Comparison of ENCODE assay signal across 11 mouse cellular contexts in genomic region chr8:122437708-122438331, GRCm38 (mm10). TPM values are rescaled to one million over a fixed set of nuclear protein-coding genes. Genes with fewer than 3 reads are reported as not detected.
A peak's percentile ranks its signal among the peaks of the same experiment; 100 is the strongest.
DNase-seq lines count a peak whose midpoint lies in the region; ATAC-seq lines count a peak whose summit lies in the region.
"Had no signal": no experiment of that assay in that cellular context is flagged by ENCODE, and none has a peak within 500 bp of the region (broad histone marks: within the 10 kb centered on the region; RNA-seq: fewer than 3 reads in every experiment).

No protein-coding gene starts in this region.

- no peak for DNase-seq in heart, embryonic 10.5 days (ENCODE audit: low spot score)
- DNase-seq in heart, postnatal 25 days (ENCODE audit: low spot score): no peak
- peak; percentile 55 for DNase-seq in thymus, postnatal 0 days (ENCODE audit: low spot score)
- no peak for DNase-seq in thymus, adult 18-20 months
- no peak for DNase-seq in layer of hippocampus, adult 18-20 months (ENCODE audit: low spot score in 2 of 2)
- no peak for DNase-seq in adipocyte (ENCODE audit: low spot score)
- DNase-seq in adrenal gland, postnatal 14 days: no peak
- DNase-seq: right cerebral cortex, postnatal 25 days had no signal

- H3K36me3 ChIP-seq in heart, embryonic 10.5 days: peaks cover 65% of the 10 kb centered on the region
- peaks cover 4% of the 10 kb centered on the region for H3K36me3 ChIP-seq in lung, embryonic 16.5 days (ENCODE audit: control insufficient read depth, insufficient read depth, low read length)

- H3K9ac ChIP-seq in lung, embryonic 16.5 days (ENCODE audit: low read length): 0 out of 2 replicates have a peak overlapping the region, but pooled peaks have one; percentile 19

- H3K27ac ChIP-seq in heart, embryonic 10.5 days: peak overlapping the region; percentile 17; the same call in 1 of the 2 replicates
- H3K27ac ChIP-seq in lung, embryonic 16.5 days (ENCODE audit: low read length): peak overlapping the region; percentile 60

- H3K4me2 ChIP-seq in lung, embryonic 16.5 days (ENCODE audit: low read depth, low read length): no peak overlapping the region

- intact Hi-C loops in heart, postnatal 25 days (cut with DNase I): no loop called here

- H3K4me1 ChIP-seq in heart, embryonic 10.5 days: peaks cover 33% of the 10 kb centered on the region
- peaks cover 12% of the 10 kb centered on the region for H3K4me1 ChIP-seq in lung, embryonic 16.5 days (replicated peaks; ENCODE audit: control insufficient read depth, insufficient read depth, low read length)

- peak; percentile 46 for ATAC-seq in lung, embryonic 16.5 days (ENCODE audit: low read depth)

- no peak overlapping the region for H3K4me3 ChIP-seq in heart, embryonic 10.5 days
- H3K4me3 ChIP-seq in lung, embryonic 16.5 days (ENCODE audit: low read length): no peak overlapping the region

- H3K27me3 ChIP-seq in heart, embryonic 10.5 days (ENCODE audit: insufficient read depth, poor library complexity, severe bottlenecking): no peaks in the 10 kb centered on the region
- H3K27me3 ChIP-seq in lung, embryonic 16.5 days (ENCODE audit: control insufficient read depth, insufficient read depth, low read depth, low read length): no peaks in the 10 kb centered on the region

- no peaks in the 10 kb centered on the region for H3K9me3 ChIP-seq in heart, embryonic 10.5 days
- H3K9me3 ChIP-seq in lung, embryonic 16.5 days (ENCODE audit: control insufficient read depth, low read length): 0 out of 2 replicates have a peak, but pooled peaks cover 5% of the 10 kb centered on the region

- 90% methylated on average over 13 of the region's 13 CpGs for WGBS in heart, embryonic 10.5 days
- WGBS in lung, embryonic 16.5 days: 83% methylated on average over 13 of the region's 13 CpGs

RNA-seq across cellular contexts. Expression of gene Cyba, which starts 5.1 kb away (rescaled TPM):
- 185 and 214 TPM in 2 replicates for polyA plus RNA-seq in heart, embryonic 10.5 days (2016; fragmentation: Nextera tagmentation; extraction: Ambion mirVana)
- 10 to 100 TPM; 39.4 to 45.3 TPM for total RNA-seq in heart, postnatal 25 days (2021)
- polyA plus RNA-seq in thymus, postnatal 0 days (2015; fragmentation: Nextera tagmentation; extraction: Ambion mirVana): 540 and 564 TPM in 2 replicates
- 219 and 241 TPM in 2 replicates for polyA plus RNA-seq in lung, embryonic 16.5 days (2015; fragmentation: Nextera tagmentation; extraction: Ambion mirVana)
- total RNA-seq in layer of hippocampus, adult 18-20 months (2021): 10 to 100 TPM; 10.8 to 11.3 TPM
- total RNA-seq in adrenal gland, postnatal 14 days (2021): 25.5 and 47.7 TPM in 2 replicates

RNA-seq across cellular contexts. Expression of gene Mvd, which starts 5.4 kb away (rescaled TPM):
- polyA plus RNA-seq in heart, embryonic 10.5 days (2016; fragmentation: Nextera tagmentation; extraction: Ambion mirVana): 41.7 and 43.8 TPM in 2 replicates
- 1 to 10 TPM; 5.3 to 5.7 TPM for total RNA-seq in heart, postnatal 25 days (2021)
- polyA plus RNA-seq in thymus, postnatal 0 days (2015; fragmentation: Nextera tagmentation; extraction: Ambion mirVana): 17.4 and 19.5 TPM in 2 replicates
- 19.8 and 20.6 TPM in 2 replicates for polyA plus RNA-seq in lung, embryonic 16.5 days (2015; fragmentation: Nextera tagmentation; extraction: Ambion mirVana)
- 10 to 100 TPM; 18.5 to 22.1 TPM for total RNA-seq in layer of hippocampus, adult 18-20 months (2021)
- total RNA-seq in adrenal gland, postnatal 14 days (2021): 10.6 and 13.3 TPM in 2 replicates

RNA-seq across cellular contexts. Expression of gene Il17c, which starts 16.0 kb away (rescaled TPM):
- not detected in 2 replicates for polyA plus RNA-seq in heart, embryonic 10.5 days (2016; fragmentation: Nextera tagmentation; extraction: Ambion mirVana)
- not detected for total RNA-seq in heart, postnatal 25 days (2021)
- 0.26 and 0.37 TPM in 2 replicates for polyA plus RNA-seq in thymus, postnatal 0 days (2015; fragmentation: Nextera tagmentation; extraction: Ambion mirVana)
- not detected in 2 replicates for polyA plus RNA-seq in lung, embryonic 16.5 days (2015; fragmentation: Nextera tagmentation; extraction: Ambion mirVana)
- not detected for total RNA-seq in layer of hippocampus, adult 18-20 months (2021)
- total RNA-seq in adrenal gland, postnatal 14 days (2021): not detected in 2 replicates
- polyA plus RNA-seq: kidney, embryonic 14.5 days had no signal

RNA-seq across cellular contexts. Expression of gene Snai3, which starts 22.7 kb away (rescaled TPM):
- 2.3 and 6.6 TPM in 2 replicates for polyA plus RNA-seq in heart, embryonic 10.5 days (2016; fragmentation: Nextera tagmentation; extraction: Ambion mirVana)
- 1 to 10 TPM; 2.5 to 2.7 TPM for total RNA-seq in heart, postnatal 25 days (2021)
- polyA plus RNA-seq in thymus, postnatal 0 days (2015; fragmentation: Nextera tagmentation; extraction: Ambion mirVana): 37.5 TPM in 2 replicates
- polyA plus RNA-seq in lung, embryonic 16.5 days (2015; fragmentation: Nextera tagmentation; extraction: Ambion mirVana): 1.3 and 1.5 TPM in 2 replicates
- not detected for total RNA-seq in layer of hippocampus, adult 18-20 months (2021)
- total RNA-seq in adrenal gland, postnatal 14 days (2021): 0.45 TPM in 1 of 2 replicates, not detected in the other
- polyA plus RNA-seq: neural tube, embryonic 11.5 days had no signal

RNA-seq across cellular contexts. Expression of gene Rnf166, which starts 38.0 kb away (rescaled TPM):
- 37.1 and 38.8 TPM in 2 replicates for polyA plus RNA-seq in heart, embryonic 10.5 days (2016; fragmentation: Nextera tagmentation; extraction: Ambion mirVana)
- total RNA-seq in heart, postnatal 25 days (2021): 10 to 100 TPM; 35.8 to 38.2 TPM
- polyA plus RNA-seq in thymus, postnatal 0 days (2015; fragmentation: Nextera tagmentation; extraction: Ambion mirVana): 98.0 and 108 TPM in 2 replicates
- 38.1 and 40.1 TPM in 2 replicates for polyA plus RNA-seq in lung, embryonic 16.5 days (2015; fragmentation: Nextera tagmentation; extraction: Ambion mirVana)
- total RNA-seq in layer of hippocampus, adult 18-20 months (2021): 10 to 100 TPM; 40.3 to 45.5 TPM
- total RNA-seq in adrenal gland, postnatal 14 days (2021): 37.9 and 38.5 TPM in 2 replicates
